Mouse (Mus musculus) lung, embryonic 16.5 days (tissue): ENCODE results near the gene Trpv3. TPM values are rescaled to one million over a fixed set of nuclear protein-coding genes. Genes with fewer than 3 reads are reported as not detected.

ENCODE experiments used
- ATAC-seq: fragments of 200-750 bp; cut with Nextera tagmentation; 2 replicates; pipeline ENCODE4 v1.8.0; 2017; ENCODE audit warnings: low read depth, mild to moderate bottlenecking, moderate library complexity
- H3K27ac ChIP-seq: fragments of 300-500 bp; sonication (generic); 2 replicates; pipeline ENCODE4 v1.5.1; 2014; ENCODE audit warnings: mild to moderate bottlenecking, control low read depth, low read length
- H3K27me3 ChIP-seq: fragments of 300-500 bp; sonication (generic); 2 replicates; pipeline ENCODE4 v1.6.1; 2014; ENCODE audit warnings: low read depth, low read length, mixed read lengths; ENCODE audit not compliant: control insufficient read depth, insufficient read depth
- H3K36me3 ChIP-seq: fragments of 300-500 bp; sonication (generic); 2 replicates; pipeline ENCODE4 v1.6.1; 2014; ENCODE audit warnings: low read length; ENCODE audit not compliant: control insufficient read depth, insufficient read depth
- H3K4me1 ChIP-seq: fragments of 300-500 bp; sonication (generic); replicated peaks from 2 replicates; pipeline ENCODE4 v1.6.1; 2014; ENCODE audit warnings: low read length, mixed read lengths; ENCODE audit not compliant: control insufficient read depth, insufficient read depth
- H3K4me2 ChIP-seq: fragments of 300-500 bp; sonication (generic); 2 replicates; pipeline ENCODE4 v1.6.1; 2014; ENCODE audit warnings: low read depth, low read length, control low read depth
- H3K4me3 ChIP-seq: fragments of 300-500 bp; sonication (generic); 2 replicates; pipeline ENCODE4 v1.5.1; 2014; ENCODE audit warnings: mild to moderate bottlenecking, low read length, control low read depth
- H3K9ac ChIP-seq: fragments of 300-500 bp; sonication (generic); 2 replicates; pipeline ENCODE4 v1.6.1; 2014; ENCODE audit warnings: low read length, control low read depth
- H3K9me3 ChIP-seq: fragments of 300-500 bp; sonication (generic); 2 replicates; pipeline ENCODE4 v1.6.1; 2016; ENCODE audit warnings: low read length; ENCODE audit not compliant: control insufficient read depth
- WGBS: fragments of 180-500 bp; shearing (Covaris S2); extraction: QIAGEN DNeasy Blood & Tissue Kit; methylation state at CpG from one replicate; pipeline ENCODE4 v1.1.7; 2014; 5-methylcytosine and 5-hydroxymethylcytosine counted together
- polyA plus RNA-seq: library from polyadenylated mRNA; unstranded; fragments of >200 nt; fragmentation: Nextera tagmentation; extraction: Ambion mirVana; gene quantifications from 2 replicates; pipeline ENCODE4 v1.2.1, GENCODE M21; 2015

Trpv3 gene
- polyA plus RNA-seq, 1 experiment from 2014 or later: 0.14 TPM

DNA sequence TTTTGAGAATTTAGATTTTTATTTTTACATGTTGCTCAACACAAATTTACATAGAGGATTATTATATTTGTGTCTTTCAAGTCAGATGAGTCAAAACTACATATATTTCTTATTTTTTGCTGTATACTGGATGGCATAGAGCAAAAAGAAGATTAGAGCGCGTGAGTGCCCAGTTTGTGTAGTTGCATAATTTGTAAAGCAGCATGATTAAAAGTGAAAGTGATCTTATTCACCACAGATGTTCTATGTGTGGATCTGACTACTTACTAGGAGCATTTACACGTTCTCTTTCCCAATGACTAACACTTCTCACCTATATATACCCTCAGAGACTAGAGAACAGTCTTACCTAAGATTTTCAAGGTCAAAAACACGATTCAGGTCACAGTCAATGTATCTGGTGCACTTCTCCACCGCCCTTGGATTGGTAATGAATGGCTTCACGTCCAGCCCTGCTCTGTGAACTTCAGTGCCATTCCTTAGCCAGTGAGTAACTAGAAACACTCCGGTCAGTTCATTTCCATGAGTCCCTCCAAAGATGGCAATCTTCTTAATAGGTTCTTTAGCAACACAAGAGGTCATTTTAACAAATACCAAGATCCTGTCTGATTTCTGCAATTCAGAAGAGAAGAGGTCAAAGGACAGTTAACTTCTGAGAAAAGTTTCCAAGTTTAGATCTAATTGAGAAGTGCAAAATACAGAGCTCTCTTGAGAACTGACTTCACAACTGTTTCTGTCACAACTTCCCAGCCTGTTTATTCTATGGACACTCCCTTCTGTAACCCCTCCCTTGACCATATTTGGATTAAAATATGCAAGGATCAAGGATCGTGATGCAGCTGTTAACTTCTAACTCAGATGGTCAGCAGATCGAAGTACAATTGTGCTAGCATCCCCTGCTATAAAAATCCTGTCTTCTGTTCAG, 57.0 kb downstream of the Trpv3 start:
- Histone ChIP-seq H3K4me3 (no peak overlapping the region), H3K9me3 (no peaks in the 10 kb centered on the region), H3K4me1 (peaks cover 7% of the 10 kb centered on the region; the same call in 1 of the 2 replicates), H3K4me2 (no peak overlapping the region), H3K9ac (no peak overlapping the region), H3K27me3 (no peaks in the 10 kb centered on the region), H3K36me3 (no peaks in the 10 kb centered on the region), H3K27ac (no peak overlapping the region)
- WGBS: 60% methylated on average over 9 of the region's 9 CpGs
- no peak for ATAC-seq

DNA sequence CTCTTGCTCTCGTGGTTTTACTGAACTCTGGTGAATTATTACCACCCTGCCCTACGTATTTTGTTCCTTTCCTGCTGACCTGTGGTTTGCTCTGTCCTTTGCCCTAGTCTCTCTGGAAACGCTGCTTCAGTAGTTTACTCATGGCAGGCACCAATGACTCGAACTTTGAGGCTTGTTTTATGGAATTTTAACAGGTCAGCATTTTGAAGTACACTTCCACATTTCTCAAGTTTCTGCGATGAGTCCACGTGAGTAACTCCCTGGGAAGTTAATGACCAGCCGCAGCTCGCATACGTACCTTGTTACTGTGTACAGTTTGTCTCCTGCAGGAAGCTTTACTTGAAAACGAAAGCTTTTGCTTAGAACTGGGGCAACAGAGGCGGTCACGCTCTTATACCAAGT, 59.3 kb downstream of the Trpv3 start:
- Histone ChIP-seq H3K36me3 (no peaks in the 10 kb centered on the region), H3K4me1 (peaks cover 7% of the 10 kb centered on the region; the same call in 1 of the 2 replicates), H3K9me3 (no peaks in the 10 kb centered on the region; the same call in 1 of the 2 replicates), H3K9ac (no peak overlapping the region), H3K4me3 (no peak overlapping the region), H3K4me2 (peak overlapping the region; percentile 10), H3K27me3 (no peaks in the 10 kb centered on the region), H3K27ac (no peak overlapping the region)
- WGBS: 29% methylated on average over 12 of the region's 12 CpGs
- ATAC-seq: 0 out of 2 replicates have a peak, but pooled peaks have one; percentile 52

DNA sequence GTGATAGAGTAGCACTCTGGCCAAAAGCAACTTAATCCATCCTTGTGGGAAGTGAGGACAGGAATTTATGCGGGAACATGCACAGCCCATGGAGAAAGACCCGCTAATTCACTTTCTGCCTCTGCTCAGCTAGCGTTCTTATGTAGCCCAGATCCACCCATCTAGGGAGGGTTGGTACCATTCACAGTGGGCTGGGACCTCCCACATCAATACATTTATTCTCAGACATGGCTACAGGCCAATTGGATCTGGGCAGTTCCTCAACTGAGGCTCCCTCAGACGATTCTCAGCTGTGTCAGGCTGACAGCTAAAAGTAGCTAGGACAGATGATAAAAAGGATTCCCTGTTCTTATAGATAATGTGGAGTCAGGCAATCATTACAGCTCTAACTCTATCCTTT, 60.2 kb downstream of the Trpv3 start:
- ATAC-seq: peak; percentile 86
- H3K27ac ChIP-seq: no peak overlapping the region; the same call in 1 of the 2 replicates
- H3K4me1 ChIP-seq: peaks cover 7% of the 10 kb centered on the region; the same call in 1 of the 2 replicates
- H3K27me3 ChIP-seq: no peaks in the 10 kb centered on the region
- no peak overlapping the region for H3K9ac ChIP-seq
- no peak overlapping the region for H3K4me2 ChIP-seq
- 57% methylated on average over 4 of the region's 4 CpGs for WGBS
- no peak overlapping the region for H3K4me3 ChIP-seq
- no peaks in the 10 kb centered on the region for H3K36me3 ChIP-seq
- H3K9me3 ChIP-seq: no peaks in the 10 kb centered on the region; the same call in 1 of the 2 replicates

- Histone ChIP-seq H3K4me3 (no peak within 1 kb of the TSS), H3K4me1 (peaks cover 7% of the 10 kb centered on the region; the same call in 1 of the 2 replicates), H3K9ac (no peak within 1 kb of the TSS), H3K27ac (no peak within 1 kb of the TSS), H3K4me2 (no peak within 1 kb of the TSS), H3K27me3 (no peaks in the 10 kb centered on the region), H3K9me3 (no peaks in the 10 kb centered on the region; the same call in 1 of the 2 replicates), H3K36me3 (no peaks in the 10 kb centered on the region)
- ATAC-seq: no peak
- 70% methylated on average over 27 of the region's 27 CpGs for WGBS
Measured at GRCm38 (mm10) chr11:73329442-73329841, 62.3 kb downstream of the Trpv3 start, which contains the start of the genes Aspa, Gm49340 and Spata22. Gene Aspa, minus strand, starts transcription at chr11:73329596. Gene Gm49340, plus strand, starts transcription at chr11:73329741. Gene Spata22, plus strand, starts transcription at chr11:73329741.

DNA sequence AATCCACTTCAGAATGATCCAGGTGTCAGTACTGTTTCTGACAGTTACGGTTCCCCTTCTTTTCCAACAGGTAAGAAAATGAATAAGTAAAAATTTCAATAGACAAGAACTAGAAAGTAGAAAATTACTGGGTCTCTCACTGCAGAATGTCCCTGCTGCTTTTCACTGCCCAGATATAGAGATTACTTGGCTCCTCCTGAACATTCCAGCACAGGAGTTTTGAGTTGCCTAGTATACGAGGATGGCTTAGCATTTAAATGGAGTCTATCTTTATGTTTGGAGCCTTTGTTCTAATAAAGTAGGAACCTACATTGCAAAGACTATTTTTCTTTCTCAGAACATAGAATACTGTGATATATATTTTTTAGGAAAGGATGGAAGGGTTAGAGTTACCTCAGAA, 66.2 kb downstream of the Trpv3 start:
- H3K9ac ChIP-seq: no peak overlapping the region
- no peaks in the 10 kb centered on the region for H3K27me3 ChIP-seq
- no peak overlapping the region for H3K4me2 ChIP-seq
- H3K27ac ChIP-seq: no peak overlapping the region
- no peaks in the 10 kb centered on the region; the same call in 1 of the 2 replicates for H3K9me3 ChIP-seq
- no peak overlapping the region for H3K4me3 ChIP-seq
- ATAC-seq: no peak
- no peaks in the 10 kb centered on the region for H3K36me3 ChIP-seq
- no peaks in the 10 kb centered on the region for H3K4me1 ChIP-seq
- WGBS: 74% methylated on average over 2 of the region's 2 CpGs

DNA sequence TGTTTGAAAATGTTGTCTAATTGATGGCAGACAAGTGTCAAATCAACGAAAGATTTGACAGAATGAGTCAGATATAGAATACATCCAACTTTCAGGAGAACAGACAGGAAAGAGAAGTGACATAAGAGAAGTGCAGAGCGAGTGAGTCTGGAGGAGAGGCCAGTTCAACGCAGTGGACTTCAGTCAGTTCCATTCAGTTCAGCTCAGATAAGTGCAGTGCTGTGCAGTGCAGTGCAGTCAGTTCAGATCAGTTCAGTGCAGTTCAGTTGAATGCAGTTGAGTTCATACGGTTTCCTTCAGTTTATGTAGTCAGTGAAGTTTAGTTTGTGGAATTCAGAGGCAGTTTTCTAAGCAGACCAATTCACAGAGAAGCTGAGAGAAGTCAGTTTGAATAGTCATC, 69.7 kb downstream of the Trpv3 start:
- Histone ChIP-seq H3K27me3 (no peaks in the 10 kb centered on the region), H3K4me2 (no peak overlapping the region), H3K27ac (no peak overlapping the region), H3K4me3 (no peak overlapping the region), H3K9ac (no peak overlapping the region), H3K9me3 (no peaks in the 10 kb centered on the region), H3K4me1 (no peaks in the 10 kb centered on the region), H3K36me3 (no peaks in the 10 kb centered on the region)
- 74% methylated on average over 4 of the region's 4 CpGs for WGBS
- ATAC-seq: no peak

Other genes with a start within 250 kb of the Trpv3 start
- gene Camkk1, start 248.4 kb upstream of the Trpv3 start, polyA plus RNA-seq: 7.3 and 7.5 TPM in 2 replicates
- gene Ncbp3, start 219.6 kb upstream of the Trpv3 start, polyA plus RNA-seq: 11.2 and 11.7 TPM in 2 replicates
- gene Itgae, start 176.8 kb upstream of the Trpv3 start, polyA plus RNA-seq: 0.63 and 0.68 TPM in 2 replicates
- 16.8 and 18.4 TPM in 2 replicates for gene Haspin, start 129.1 kb upstream of the Trpv3 start, polyA plus RNA-seq
- gene P2rx5, start 107.0 kb upstream of the Trpv3 start, polyA plus RNA-seq: 0.18 and 0.70 TPM in 2 replicates
- gene Emc6, start 90.4 kb upstream of the Trpv3 start, polyA plus RNA-seq: 117 and 121 TPM in 2 replicates
- 275 and 278 TPM in 2 replicates for gene Tax1bp3, start 90.3 kb upstream of the Trpv3 start, polyA plus RNA-seq
- 14.9 and 16.4 TPM in 2 replicates for gene Ctns, start 68.3 kb upstream of the Trpv3 start, polyA plus RNA-seq
- 1.6 and 2.3 TPM in 2 replicates for gene Shpk, start 67.9 kb upstream of the Trpv3 start, polyA plus RNA-seq
- gene Trpv1, start 33.1 kb upstream of the Trpv3 start, polyA plus RNA-seq: 0.05 TPM in 1 of 2 replicates, not detected in the other
- 1.4 and 1.8 TPM in 2 replicates for gene Aspa, start 62.2 kb downstream of the Trpv3 start, polyA plus RNA-seq
- gene Gm49340, start 62.4 kb downstream of the Trpv3 start, polyA plus RNA-seq: not detected in 2 replicates
- 0.21 TPM in 1 of 2 replicates, not detected in the other for gene Spata22, start 62.4 kb downstream of the Trpv3 start, polyA plus RNA-seq
- gene Olfr20, start 83.4 kb downstream of the Trpv3 start, polyA plus RNA-seq: not detected in 2 replicates
- gene Olfr376, start 103.9 kb downstream of the Trpv3 start, polyA plus RNA-seq: not detected in 2 replicates
- gene Olfr1, start 132.2 kb downstream of the Trpv3 start, polyA plus RNA-seq: not detected in 2 replicates
- gene Olfr378, start 161.1 kb downstream of the Trpv3 start, polyA plus RNA-seq: not detected in 2 replicates
- gene Olfr380, start 190.1 kb downstream of the Trpv3 start, polyA plus RNA-seq: not detected in 2 replicates
- not detected in 2 replicates for gene Olfr381, start 224.2 kb downstream of the Trpv3 start, polyA plus RNA-seq
- not detected in 2 replicates for gene Olfr382, start 249.8 kb downstream of the Trpv3 start, polyA plus RNA-seq